Mouse (Mus musculus): ENCODE measurements at regions not wholly inside any gene's neighbourhood (a gene's known extent, or its start where the extent isn't known, plus 50 kb on each side); places are given as distances from the start of the nearest gene placed in this dataset.

GRCm38 (mm10) chr10:92473282-92473681, 248.9 kb downstream of the Nedd1 start:
- DNase-seq: no peak

GRCm38 (mm10) chr10:92471111-92471510, 251.1 kb downstream of the Nedd1 start:
- no peak for DNase-seq

GRCm38 (mm10) chr10:92455195-92455594, 267.0 kb downstream of the Nedd1 start:
- DNase-seq: no peak

GRCm38 (mm10) chr10:92453550-92453949, 268.7 kb downstream of the Nedd1 start:
- no peak for DNase-seq

GRCm38 (mm10) chr10:92445957-92446356, 276.3 kb downstream of the Nedd1 start:
- no peak for DNase-seq

- peak; percentile 21 for DNase-seq
These were observed 283.4 kb downstream of the Nedd1 start for GRCm38 (mm10) chr10:92438621-92439394.

GRCm38 (mm10) chr10:92429256-92429655, 293.0 kb downstream of the Nedd1 start:
- DNase-seq: no peak

- no peak for DNase-seq
These were observed 294.2 kb downstream of the Nedd1 start for GRCm38 (mm10) chr10:92428026-92428425.

GRCm38 (mm10) chr10:92426443-92426842, 295.8 kb downstream of the Nedd1 start:
- DNase-seq: no peak

GRCm38 (mm10) chr10:92412737-92413136, 309.5 kb downstream of the Nedd1 start:
- DNase-seq: no peak

- no peak for DNase-seq
These were observed 311.4 kb downstream of the Nedd1 start for GRCm38 (mm10) chr10:92410813-92411325.

GRCm38 (mm10) chr10:92404697-92405293, 317.4 kb downstream of the Nedd1 start:
- DNase-seq: no peak

- no peak for DNase-seq
These were observed 321.6 kb downstream of the Nedd1 start for GRCm38 (mm10) chr10:92400587-92401090.

- DNase-seq: no peak
These were observed 333.0 kb downstream of the Nedd1 start for GRCm38 (mm10) chr10:92389176-92389732.

- DNase-seq: no peak
These were observed 355.1 kb downstream of the Nedd1 start for GRCm38 (mm10) chr10:92367126-92367525.

GRCm38 (mm10) chr10:92356738-92357137, 365.5 kb downstream of the Nedd1 start:
- no peak for DNase-seq

GRCm38 (mm10) chr10:92349043-92349442, 373.2 kb downstream of the Nedd1 start:
- no peak for DNase-seq

- DNase-seq: no peak
These were observed 374.1 kb downstream of the Nedd1 start for GRCm38 (mm10) chr10:92347960-92348675.

GRCm38 (mm10) chr10:92339671-92340070, 382.5 kb downstream of the Nedd1 start:
- DNase-seq: no peak

- no peak for DNase-seq
These were observed 385.3 kb downstream of the Nedd1 start for GRCm38 (mm10) chr10:92336949-92337348.

GRCm38 (mm10) chr10:92336138-92336537, 386.1 kb downstream of the Nedd1 start:
- no peak for DNase-seq

GRCm38 (mm10) chr10:92335141-92335540, 387.1 kb downstream of the Nedd1 start:
- no peak for DNase-seq

- no peak for DNase-seq
These were observed 388.4 kb downstream of the Nedd1 start for GRCm38 (mm10) chr10:92333869-92334268.
